Mouse (Mus musculus): ENCODE data around the gene Taf6l.

GRCm38 (mm10) chr19:8765562-8765961 is 20.7 kb downstream of the Taf6l start:
- TF ChIP-seq POLR2A (IDR thresholded peaks at IDR 0.05; ENCODE audit: insufficient read depth, low read length) (no peak), CTCF (IDR thresholded peaks at IDR 0.05; ENCODE audit: low read depth, low read length) (no peak)

Data from ES-Bruce4 (cell line).